Mouse (Mus musculus) heart, postnatal 0 days (tissue): ENCODE results near the gene Commd8.

ENCODE experiments used
- CTCF ChIP-seq: IDR thresholded peaks from 2 replicates; pipeline ENCODE4 v1.5.1; 2016; ENCODE audit warnings: antibody characterized with exemption, control low read depth, low read depth
- EP300 ChIP-seq: IDR thresholded peaks from 2 replicates; pipeline ENCODE4 v1.6.1; 2016; ENCODE audit warnings: antibody characterized with exemption, low read depth

GRCm38 (mm10) chr5:72181194-72181593 is 13.2 kb upstream of the Commd8 start:
- TF ChIP-seq EP300 (no peak), CTCF (no peak)
